16 mouse cellular contexts compared by ENCODE assay signal in the genomic region with DNA sequence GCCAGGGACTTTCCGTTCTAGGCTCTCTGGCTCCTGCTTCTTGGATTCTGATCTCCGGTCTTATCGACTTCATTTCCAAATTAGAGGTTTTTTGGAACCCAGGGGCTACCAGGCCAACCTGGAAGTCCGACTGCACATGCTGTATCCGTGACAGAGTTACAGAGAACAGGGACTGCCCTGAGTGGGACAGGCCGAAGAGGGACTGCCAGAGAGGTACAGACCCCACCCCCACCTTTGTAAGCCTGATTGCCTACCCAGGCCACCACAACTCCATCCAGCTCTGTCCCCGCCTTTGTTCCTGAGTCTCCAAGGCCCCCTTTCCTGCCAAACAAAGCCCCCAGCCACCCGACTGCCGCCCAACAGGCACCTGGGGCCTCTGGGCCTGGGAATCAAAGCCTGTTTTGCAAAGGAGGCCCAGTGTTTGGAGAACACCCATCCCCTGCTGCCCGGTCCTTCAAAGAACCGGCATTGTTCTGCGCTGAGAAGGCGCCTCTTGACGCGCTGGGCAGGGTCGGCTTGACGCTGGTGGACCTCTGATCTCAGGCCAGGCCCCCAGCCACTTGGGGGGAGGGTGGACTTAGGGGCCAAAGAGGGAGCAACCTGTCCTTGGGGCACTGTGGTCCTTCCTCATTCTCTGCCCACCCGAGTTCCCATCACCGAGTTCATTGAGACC.
DNase-seq lines count a peak whose midpoint lies in the region; ATAC-seq and TF ChIP-seq lines count a peak whose summit lies in the region.
"Had no signal": no experiment of that assay in that cellular context is flagged by ENCODE, and none has a peak within 500 bp of the region (broad histone marks: within the 10 kb centered on the region; RNA-seq: fewer than 3 reads in every experiment).

No protein-coding gene starts in this region.

- no peaks in the 10 kb centered on the region for H3K9me3 ChIP-seq in forebrain, embryonic 11.5 days (ENCODE audit: control insufficient read depth, low read length)
- no peaks in the 10 kb centered on the region for H3K9me3 ChIP-seq in forebrain, embryonic 15.5 days
- H3K9me3 ChIP-seq in lung, embryonic 15.5 days, result no peaks in the 10 kb centered on the region
- no peaks in the 10 kb centered on the region for H3K9me3 ChIP-seq in hindbrain, postnatal 0 days (ENCODE audit: low read length)
- H3K9me3 ChIP-seq: G1E; heart, embryonic 12.5 days had no signal

- TF ChIP-seq CTCF in hindbrain, postnatal 0 days (IDR thresholded peaks at IDR 0.05; ENCODE audit: low read depth), result no peak

- H3K36me3 ChIP-seq in forebrain, embryonic 11.5 days (ENCODE audit: control insufficient read depth, insufficient read depth, low read length), result no peaks in the 10 kb centered on the region
- H3K36me3 ChIP-seq in forebrain, embryonic 15.5 days, result no peaks in the 10 kb centered on the region
- no peaks in the 10 kb centered on the region for H3K36me3 ChIP-seq in lung, embryonic 15.5 days
- H3K36me3 ChIP-seq in hindbrain, postnatal 0 days (ENCODE audit: insufficient read depth, low read length), result no peaks in the 10 kb centered on the region
- H3K36me3 ChIP-seq: G1E; heart, embryonic 12.5 days had no signal

- H3K27ac ChIP-seq in forebrain, embryonic 11.5 days (ENCODE audit: low read depth, low read length), result no peak overlapping the region
- no peak overlapping the region for H3K27ac ChIP-seq in forebrain, embryonic 15.5 days (replicated peaks)
- peak overlapping the region; percentile 15; the same call in 1 of the 2 replicates for H3K27ac ChIP-seq in lung, embryonic 15.5 days
- H3K27ac ChIP-seq in hindbrain, postnatal 0 days, result 0 out of 2 replicates have a peak overlapping the region, but pooled peaks have one; percentile 34

- peaks cover 6% of the 10 kb centered on the region; the same call in 1 of the 2 replicates for H3K4me1 ChIP-seq in forebrain, embryonic 11.5 days (replicated peaks; ENCODE audit: control insufficient read depth, insufficient read depth, low read length)
- peaks cover 8% of the 10 kb centered on the region; the same call in 1 of the 2 replicates for H3K4me1 ChIP-seq in forebrain, embryonic 15.5 days
- peaks cover 14% of the 10 kb centered on the region; the same call in 1 of the 2 replicates for H3K4me1 ChIP-seq in lung, embryonic 15.5 days
- H3K4me1 ChIP-seq in hindbrain, postnatal 0 days (ENCODE audit: insufficient read depth, low read length), result no peaks in the 10 kb centered on the region

- H3K4me2 ChIP-seq in forebrain, embryonic 11.5 days (ENCODE audit: low read depth, low read length, severe bottlenecking), result no peak overlapping the region
- H3K4me2 ChIP-seq in forebrain, embryonic 15.5 days (replicated peaks), result no peak overlapping the region
- H3K4me2 ChIP-seq in lung, embryonic 15.5 days, result no peak overlapping the region
- H3K4me2 ChIP-seq in hindbrain, postnatal 0 days (ENCODE audit: low read depth, low read length), result no peak overlapping the region
- H3K4me2 ChIP-seq: heart, embryonic 12.5 days had no signal

- 24% methylated on average over 19 of the region's 19 CpGs for WGBS in forebrain, embryonic 11.5 days
- 26% methylated on average over 19 of the region's 19 CpGs for whole genome bisulfite sequencing in forebrain, embryonic 15.5 days
- WGBS in lung, embryonic 15.5 days, result 42% methylated on average over 19 of the region's 19 CpGs
- WGBS in hindbrain, postnatal 0 days, result 38% methylated on average over 19 of the region's 19 CpGs

- H3K9ac ChIP-seq in forebrain, embryonic 11.5 days (ENCODE audit: low read length), result 0 out of 2 replicates have a peak overlapping the region, but pooled peaks have one; percentile 39
- no peak overlapping the region for H3K9ac ChIP-seq in forebrain, embryonic 15.5 days (replicated peaks)
- H3K9ac ChIP-seq in lung, embryonic 15.5 days, result no peak overlapping the region
- no peak overlapping the region for H3K9ac ChIP-seq in hindbrain, postnatal 0 days (replicated peaks; ENCODE audit: low read length)
- H3K9ac ChIP-seq: heart, embryonic 12.5 days had no signal

- H3K27me3 ChIP-seq in forebrain, embryonic 11.5 days (ENCODE audit: control insufficient read depth, insufficient read depth, low read length), result no peaks in the 10 kb centered on the region
- no peaks in the 10 kb centered on the region for H3K27me3 ChIP-seq in forebrain, embryonic 15.5 days
- no peaks in the 10 kb centered on the region for H3K27me3 ChIP-seq in lung, embryonic 15.5 days
- no peaks in the 10 kb centered on the region for H3K27me3 ChIP-seq in hindbrain, postnatal 0 days (ENCODE audit: insufficient read depth, low read length)
- H3K27me3 ChIP-seq: heart, embryonic 12.5 days had no signal

- DNase-seq in forebrain, embryonic 11.5 days (ENCODE audit: low spot score), result no peak
- no peak for DNase-seq in lung, postnatal 10 days
- DNase-seq in hindbrain, postnatal 0 days (ENCODE audit: low spot score), result no peak
- peak; percentile 21 for DNase-seq in retina, embryonic 14.5 days (ENCODE audit: low spot score)
- DNase-seq in adrenal gland, postnatal 25 days, result no peak
- DNase-seq in cerebellum, postnatal 36 days, result no peak
- DNase-seq: cerebellum, adult 9-11 months; kidney, postnatal 14 days; layer of hippocampus, postnatal 36 days; lung, adult 18-20 months; thymus, adult 18-20 months had no signal

- 0 out of 2 replicates have a peak, but pooled peaks have one; percentile 44 for ATAC-seq in forebrain, embryonic 11.5 days (replicated peaks; ENCODE audit: low FRiP score)
- no peak for ATAC-seq in forebrain, embryonic 15.5 days (replicated peaks)
- ATAC-seq in lung, embryonic 15.5 days (ENCODE audit: borderline replicate concordance, extremely low read depth, low FRiP score, low TSS enrichment), result 0 out of 2 replicates have a peak, but pooled peaks have one; percentile 35
- peak; percentile 56; the same call in 1 of the 2 replicates for ATAC-seq in hindbrain, postnatal 0 days
- ATAC-seq: inflammation-experienced regulatory T-cells, adult 6 months had no signal

- H3K4me3 ChIP-seq in forebrain, embryonic 11.5 days (ENCODE audit: low read depth, low read length), result no peak overlapping the region
- no peak overlapping the region for H3K4me3 ChIP-seq in forebrain, embryonic 15.5 days
- H3K4me3 ChIP-seq in lung, embryonic 15.5 days, result no peak overlapping the region
- no peak overlapping the region for H3K4me3 ChIP-seq in hindbrain, postnatal 0 days (ENCODE audit: low read length)
- H3K4me3 ChIP-seq: heart, embryonic 12.5 days had no signal

Comparison
In these comparisons a context has a peak if more than half of its experiments do, and no peak if none do; other contexts are left out.
1. H3K27ac ChIP-seq: peak in lung, embryonic 15.5 days (single experiment) and hindbrain, postnatal 0 days (single experiment); none in forebrain, embryonic 11.5 days (single experiment) and forebrain, embryonic 15.5 days (single experiment).